Mouse (Mus musculus) kidney, embryonic 16.5 days (tissue): Measurements from ENCODE around the gene Gdpd5. TPM values are rescaled to one million over a fixed set of nuclear protein-coding genes. Genes with fewer than 3 reads are reported as not detected.

Experiments used
- ATAC-seq: fragments of 200-750 bp; cut with Nextera tagmentation; 2 replicates; pipeline ENCODE4 v1.8.0; 2017; ENCODE audit warnings: moderate TSS enrichment; ENCODE audit not compliant: low FRiP score, low TSS enrichment
- H3K27ac ChIP-seq: fragments of 300-500 bp; sonication (generic); 2 replicates; pipeline ENCODE4 v1.5.1; 2014; ENCODE audit warnings: low read length
- H3K27me3 ChIP-seq: fragments of 300-500 bp; sonication (generic); 2 replicates; pipeline ENCODE4 v1.6.1; 2014; ENCODE audit warnings: low read length, control low read depth, mixed read lengths; ENCODE audit not compliant: insufficient read depth
- H3K36me3 ChIP-seq: fragments of 300-500 bp; sonication (generic); 2 replicates; pipeline ENCODE4 v1.6.1; 2014; ENCODE audit warnings: low read length, control low read depth, mixed read lengths; ENCODE audit not compliant: insufficient read depth
- H3K4me1 ChIP-seq: fragments of 300-500 bp; sonication (generic); 2 replicates; pipeline ENCODE4 v1.6.1; 2014; ENCODE audit warnings: low read length, control low read depth, mixed read lengths; ENCODE audit not compliant: insufficient read depth
- H3K4me2 ChIP-seq: fragments of 300-500 bp; sonication (generic); replicated peaks from 2 replicates; pipeline ENCODE4 v1.6.1; 2014; ENCODE audit warnings: low read depth, low read length
- H3K4me3 ChIP-seq: fragments of 300-500 bp; sonication (generic); 2 replicates; pipeline ENCODE4 v1.5.1; 2014; ENCODE audit warnings: mild to moderate bottlenecking, low read length
- H3K9ac ChIP-seq: fragments of 300-500 bp; sonication (generic); replicated peaks from 2 replicates; pipeline ENCODE4 v1.6.1; 2014; ENCODE audit warnings: low read length
- H3K9me3 ChIP-seq: fragments of 300-500 bp; sonication (generic); 2 replicates; pipeline ENCODE4 v1.6.1; 2016; ENCODE audit warnings: low read length, control low read depth
- WGBS: fragments of 180-500 bp; shearing (Covaris S2); extraction: QIAGEN DNeasy Blood & Tissue Kit; methylation state at CpG from one replicate; pipeline ENCODE4 v1.1.7; 2014; 5-methylcytosine and 5-hydroxymethylcytosine counted together
- polyA plus RNA-seq: library from polyadenylated mRNA; unstranded; fragments of >200 nt; fragmentation: Nextera tagmentation; extraction: Ambion mirVana; gene quantifications from 2 replicates; pipeline ENCODE4 v1.2.1, GENCODE M21; 2015

The Gdpd5 gene
- polyA plus RNA-seq, 1 experiment from 2014 or later = 20.5 TPM

DNA sequence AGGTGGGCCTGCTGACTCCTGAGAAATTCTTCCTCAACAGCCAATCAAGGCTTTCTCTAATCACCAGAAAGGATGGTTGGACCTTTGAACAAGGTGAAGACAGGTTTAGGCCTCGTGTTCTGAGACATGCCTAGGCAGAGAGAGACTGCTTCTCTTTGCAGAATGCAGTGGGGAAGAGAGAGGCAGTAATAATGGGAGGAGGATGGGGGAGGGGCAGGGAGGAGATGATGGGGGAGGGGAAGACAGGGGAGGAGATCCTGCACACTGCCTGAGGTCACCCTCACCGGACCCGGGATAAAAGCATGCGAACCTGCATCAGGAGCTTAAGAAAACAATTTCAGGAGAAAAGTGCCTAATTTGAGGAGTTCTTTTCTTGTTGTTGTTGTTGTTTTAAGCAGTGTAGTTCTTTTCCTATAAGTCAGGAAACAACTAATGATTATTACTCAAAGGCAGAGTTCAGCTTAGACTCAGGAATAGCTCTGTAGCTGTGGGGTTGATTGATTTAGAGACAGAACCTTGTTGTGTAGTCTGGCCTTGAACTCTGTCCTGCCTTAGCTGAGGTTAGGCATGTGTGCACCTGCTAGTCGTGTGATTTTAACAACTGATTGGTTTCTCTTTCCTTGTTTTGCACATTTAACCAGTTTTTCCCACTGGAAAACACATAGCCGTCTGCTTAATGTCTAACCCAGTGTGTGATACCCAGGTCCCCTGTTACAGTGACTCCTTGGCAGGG is 30.0 kb downstream of the Gdpd5 start:
- WGBS = 24% methylated on average over 6 of the region's 6 CpGs
- 0 out of 2 replicates have a peak, but pooled peaks have one; percentile 10 for ATAC-seq
- Histone ChIP-seq H3K27me3 (no peaks in the 10 kb centered on the region), H3K4me2 (no peak overlapping the region), H3K9ac (no peak overlapping the region), H3K4me1 (peaks cover 30% of the 10 kb centered on the region), H3K36me3 (0 out of 2 replicates have a peak, but pooled peaks cover 6% of the 10 kb centered on the region), H3K9me3 (no peaks in the 10 kb centered on the region), H3K4me3 (no peak overlapping the region), H3K27ac (peak overlapping the region; percentile 56)

DNA sequence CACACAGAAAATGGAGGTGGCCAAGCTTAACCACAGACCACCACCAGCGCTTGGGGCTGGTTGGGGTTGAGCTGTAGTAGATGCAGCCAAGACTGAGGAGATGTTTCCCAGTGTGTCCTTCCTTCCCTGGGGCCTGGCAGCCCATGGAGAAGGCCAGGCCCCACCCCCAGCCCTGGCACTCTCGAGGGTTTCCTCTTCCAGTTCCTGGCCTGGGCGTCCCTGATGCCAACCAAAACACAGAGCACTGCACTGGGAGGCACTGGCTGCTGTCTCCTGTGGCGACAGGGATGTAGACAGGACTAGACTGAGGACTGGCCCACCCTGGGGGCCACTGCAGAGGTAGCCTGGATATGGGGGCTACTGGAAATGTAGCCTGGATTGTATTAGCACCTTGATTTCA is 33.8 kb downstream of the Gdpd5 start:
- Histone ChIP-seq H3K4me3 (no peak overlapping the region), H3K9me3 (no peaks in the 10 kb centered on the region), H3K4me2 (no peak overlapping the region), H3K4me1 (peaks cover 16% of the 10 kb centered on the region), H3K27me3 (no peaks in the 10 kb centered on the region), H3K36me3 (0 out of 2 replicates have a peak, but pooled peaks cover 6% of the 10 kb centered on the region), H3K9ac (no peak overlapping the region), H3K27ac (no peak overlapping the region)
- no peak for ATAC-seq
- 70% methylated on average over 4 of the region's 4 CpGs for WGBS

DNA sequence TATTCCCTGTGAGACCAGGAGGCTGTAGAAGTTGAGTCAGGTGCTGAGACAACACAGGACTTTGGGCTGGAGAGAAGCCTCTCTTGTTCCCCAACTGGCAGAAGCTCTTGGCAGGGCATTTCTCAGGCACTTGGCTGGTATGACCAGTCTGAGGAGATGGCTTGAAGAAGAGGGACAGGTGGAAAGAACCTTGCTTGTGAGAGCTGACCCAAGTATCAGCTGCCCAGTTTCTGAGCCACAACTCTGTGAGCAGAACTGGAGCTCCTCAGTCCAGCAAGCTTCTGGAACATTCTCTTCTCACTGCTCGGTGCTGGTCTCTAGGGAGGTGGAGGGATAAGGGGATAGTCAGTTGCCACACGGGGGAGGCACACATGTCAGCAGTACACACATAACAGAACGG is 38.1 kb downstream of the Gdpd5 start:
- H3K4me1 ChIP-seq = peaks cover 4% of the 10 kb centered on the region; the same call in 1 of the 2 replicates
- H3K36me3 ChIP-seq = 0 out of 2 replicates have a peak, but pooled peaks cover 6% of the 10 kb centered on the region
- H3K9me3 ChIP-seq = no peaks in the 10 kb centered on the region
- H3K27ac ChIP-seq = no peak overlapping the region
- no peaks in the 10 kb centered on the region for H3K27me3 ChIP-seq
- no peak for ATAC-seq
- 64% methylated on average over 3 of the region's 3 CpGs for WGBS
- H3K4me2 ChIP-seq = no peak overlapping the region
- no peak overlapping the region for H3K4me3 ChIP-seq
- no peak overlapping the region for H3K9ac ChIP-seq

DNA sequence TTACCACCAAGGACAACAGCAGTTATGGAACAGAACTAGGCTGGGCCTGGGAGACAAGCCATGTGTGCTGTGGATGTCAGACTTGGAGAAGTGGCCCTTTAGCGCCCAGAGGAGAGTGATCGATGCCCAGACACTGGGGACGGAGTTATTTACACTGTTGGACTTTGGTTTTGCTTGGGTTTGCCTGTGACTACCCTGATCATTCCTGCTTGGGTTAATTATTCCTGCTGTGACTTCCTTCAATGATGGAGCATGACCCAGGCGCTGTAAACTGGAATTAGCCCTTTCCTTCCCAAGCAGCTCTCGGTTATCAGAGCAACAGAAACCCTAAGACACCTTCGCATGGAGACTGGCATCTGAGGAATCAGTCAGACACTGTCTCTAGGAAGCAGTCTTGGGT is 39.8 kb downstream of the Gdpd5 start:
- H3K4me1 ChIP-seq = peaks cover 13% of the 10 kb centered on the region
- 76% methylated on average over 6 of the region's 6 CpGs for WGBS
- no peak overlapping the region; the same call in 1 of the 2 replicates for H3K9ac ChIP-seq
- H3K36me3 ChIP-seq = 0 out of 2 replicates have a peak, but pooled peaks cover 2% of the 10 kb centered on the region
- H3K4me2 ChIP-seq = no peak overlapping the region
- no peaks in the 10 kb centered on the region for H3K27me3 ChIP-seq
- no peak overlapping the region for H3K4me3 ChIP-seq
- H3K27ac ChIP-seq = no peak overlapping the region; the same call in 1 of the 2 replicates
- H3K9me3 ChIP-seq = no peaks in the 10 kb centered on the region
- 0 out of 2 replicates have a peak, but pooled peaks have one; percentile 37 for ATAC-seq

DNA sequence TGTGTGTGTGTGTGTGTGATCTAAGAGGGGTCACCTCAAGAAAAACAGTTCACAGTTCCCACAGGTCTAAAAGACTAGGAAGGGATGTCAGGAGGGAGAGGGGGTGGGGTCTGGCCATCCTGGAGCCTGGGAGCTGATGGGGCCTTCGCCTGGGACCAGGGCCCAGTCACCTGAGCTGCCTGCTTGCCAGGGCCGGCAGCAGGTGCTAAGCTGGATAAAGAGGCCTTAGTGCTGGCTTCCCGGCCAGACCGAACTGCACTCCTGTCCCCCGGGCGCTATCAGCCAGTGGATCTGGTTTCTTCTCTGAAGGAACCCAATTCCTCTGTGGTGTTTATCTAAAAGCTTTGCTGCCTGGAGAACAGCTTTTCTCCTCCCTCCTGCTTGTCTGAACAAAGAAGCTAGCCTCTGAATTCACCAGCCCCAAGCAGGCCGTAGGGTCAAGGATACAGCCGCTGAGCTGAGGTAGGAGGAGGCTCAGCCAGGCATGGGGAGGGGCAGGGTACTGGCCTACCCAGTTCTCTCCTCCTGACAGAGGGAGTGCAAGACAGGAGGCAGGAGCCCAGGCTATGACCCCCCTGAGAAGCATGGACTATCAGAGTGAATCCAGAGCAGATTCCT is 43.4 kb downstream of the Gdpd5 start:
- WGBS = 18% methylated on average over 8 of the region's 8 CpGs

GRCm38 (mm10) chr7:99425706-99426105 is 44.5 kb downstream of the Gdpd5 start:
- 90% methylated on average over 4 of the region's 4 CpGs for WGBS
- ATAC-seq = no peak
- H3K27ac ChIP-seq = peak overlapping the region; percentile 31; the same call in 1 of the 2 replicates

More for the DNA sequence above, 43.4 kb downstream of the Gdpd5 start:
- Histone ChIP-seq H3K36me3 (no peaks in the 10 kb centered on the region), H3K9me3 (no peaks in the 10 kb centered on the region), H3K27ac (peak overlapping the region; percentile 31), H3K4me2 (no peak overlapping the region), H3K27me3 (no peaks in the 10 kb centered on the region), H3K4me3 (no peak overlapping the region), H3K9ac (peak overlapping the region; percentile 35), H3K4me1 (peaks cover 14% of the 10 kb centered on the region)
- peak; percentile 80 for ATAC-seq

DNA sequence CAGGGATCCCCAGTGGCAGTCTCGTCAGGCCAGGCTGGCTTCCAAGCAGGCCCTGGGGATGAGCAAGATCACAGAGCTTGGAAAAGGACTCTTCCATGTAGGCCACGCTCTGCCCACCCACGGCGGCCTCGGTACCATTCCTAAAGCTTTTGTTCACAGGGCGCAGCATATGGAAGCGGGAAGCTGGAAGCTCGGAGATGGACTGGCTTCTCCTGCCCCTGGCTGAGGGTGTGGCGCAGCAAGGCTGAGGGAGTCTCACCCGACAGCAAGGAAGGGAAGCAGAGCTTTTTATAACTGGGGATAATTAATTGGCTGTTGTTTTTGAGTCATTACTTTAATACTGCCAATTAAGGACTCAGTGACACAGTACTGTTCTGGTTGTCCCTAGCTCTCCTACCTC is 45.8 kb downstream of the Gdpd5 start:
- Histone ChIP-seq H3K9me3 (no peaks in the 10 kb centered on the region), H3K36me3 (no peaks in the 10 kb centered on the region), H3K4me1 (peaks cover 14% of the 10 kb centered on the region), H3K9ac (no peak overlapping the region), H3K27ac (no peak overlapping the region), H3K4me3 (no peak overlapping the region), H3K4me2 (no peak overlapping the region), H3K27me3 (no peaks in the 10 kb centered on the region)
- WGBS = 71% methylated on average over 10 of the region's 10 CpGs
- no peak for ATAC-seq

More at GRCm38 (mm10) chr7:99425706-99426105, 44.5 kb downstream of the Gdpd5 start:
- no peaks in the 10 kb centered on the region for H3K36me3 ChIP-seq
- H3K4me2 ChIP-seq = no peak overlapping the region
- no peaks in the 10 kb centered on the region for H3K9me3 ChIP-seq
- H3K27me3 ChIP-seq = no peaks in the 10 kb centered on the region
- H3K4me3 ChIP-seq = no peak overlapping the region
- H3K4me1 ChIP-seq = peaks cover 17% of the 10 kb centered on the region
- H3K9ac ChIP-seq = no peak overlapping the region

DNA sequence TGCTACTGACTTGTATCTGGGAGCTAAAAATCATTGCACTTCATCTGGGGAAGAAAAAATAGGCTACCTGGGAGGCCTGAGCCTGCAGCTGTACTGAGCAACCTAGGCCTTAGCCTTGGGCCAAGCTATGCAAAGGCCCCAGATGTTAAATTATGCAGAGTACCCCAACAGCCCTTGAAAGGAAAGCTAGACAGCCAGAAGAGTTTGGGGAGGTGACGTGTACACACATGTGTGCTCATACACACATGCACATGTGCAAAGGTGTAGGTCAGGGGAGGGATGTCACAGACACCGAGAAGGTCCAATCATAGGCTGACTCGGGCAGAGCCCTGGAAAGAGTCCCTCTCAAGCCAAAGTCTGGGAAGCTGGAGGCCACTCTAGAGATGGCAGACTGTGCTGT is 46.8 kb downstream of the Gdpd5 start:
- Histone ChIP-seq H3K9me3 (no peaks in the 10 kb centered on the region), H3K4me2 (no peak overlapping the region), H3K4me3 (no peak overlapping the region), H3K4me1 (peaks cover 16% of the 10 kb centered on the region), H3K27me3 (no peaks in the 10 kb centered on the region), H3K9ac (no peak overlapping the region), H3K27ac (no peak overlapping the region), H3K36me3 (no peaks in the 10 kb centered on the region)
- ATAC-seq = no peak
- WGBS = 93% methylated on average over 3 of the region's 3 CpGs

GRCm38 (mm10) chr7:99428836-99429235 is 47.6 kb downstream of the Gdpd5 start:
- Histone ChIP-seq H3K9me3 (no peaks in the 10 kb centered on the region), H3K36me3 (no peaks in the 10 kb centered on the region), H3K4me3 (no peak overlapping the region), H3K27me3 (no peaks in the 10 kb centered on the region), H3K4me2 (no peak overlapping the region), H3K9ac (no peak overlapping the region), H3K27ac (no peak overlapping the region), H3K4me1 (peaks cover 16% of the 10 kb centered on the region)
- WGBS = 85% methylated on average over 5 of the region's 5 CpGs
- no peak for ATAC-seq

DNA sequence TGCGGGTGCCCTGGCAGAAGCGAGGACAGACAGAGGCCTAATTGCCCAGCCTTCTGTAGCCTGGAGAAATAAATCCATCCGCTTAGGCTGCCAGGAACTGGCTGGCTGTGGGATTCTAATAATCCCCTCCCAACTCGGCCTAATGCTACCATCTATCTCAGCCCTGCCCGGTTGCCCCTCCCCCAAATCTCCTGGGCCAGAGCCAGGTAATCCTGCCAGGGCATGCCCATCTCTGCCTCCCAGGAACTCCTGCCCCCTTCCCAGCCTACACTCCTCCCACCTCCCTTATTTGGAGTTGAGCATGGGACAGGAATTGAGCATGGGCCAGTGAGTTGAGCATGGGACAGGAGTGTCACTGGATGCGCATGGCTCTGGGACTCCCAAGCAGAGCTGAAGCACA is 48.6 kb downstream of the Gdpd5 start:
- no peak for ATAC-seq

More for the DNA sequence above, 48.6 kb downstream of the Gdpd5 start:
- Histone ChIP-seq H3K27ac (no peak overlapping the region), H3K36me3 (no peaks in the 10 kb centered on the region), H3K4me2 (no peak overlapping the region), H3K4me3 (no peak overlapping the region), H3K9ac (no peak overlapping the region), H3K9me3 (no peaks in the 10 kb centered on the region), H3K27me3 (no peaks in the 10 kb centered on the region), H3K4me1 (peaks cover 12% of the 10 kb centered on the region)
- 39% methylated on average over 6 of the region's 6 CpGs for WGBS
